Mouse (Mus musculus): ENCODE data around the gene Smyd4.
"Not testable (repeated sequence)": the region's sequence is repeated elsewhere in the genome, so short reads cannot be mapped to it uniquely, and the experiment has no call there.

Smyd4 gene

GRCm38 (mm10) chr11:75346556-75347187 lies 1.6 kb upstream of the Smyd4 start:
- no peak for DNase-seq

DNA sequence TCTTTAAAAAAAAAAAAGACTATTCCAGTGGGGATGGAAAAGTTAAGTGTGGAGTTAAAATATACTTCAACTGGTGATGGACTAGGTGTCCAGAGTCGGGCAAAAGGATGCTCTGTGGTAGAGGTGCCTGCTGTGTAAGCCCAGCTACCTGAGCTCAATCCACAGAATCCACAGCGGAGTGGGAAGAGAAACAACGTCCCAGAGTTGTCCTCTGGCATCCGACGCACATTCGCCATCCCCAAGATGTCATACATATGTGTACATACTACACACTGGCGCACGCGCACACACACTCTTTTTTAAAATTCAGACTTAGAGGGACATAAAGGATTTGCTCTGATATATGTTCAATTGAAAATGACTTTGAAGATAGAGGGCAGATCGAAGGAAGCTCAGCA lies 1.0 kb upstream of the Smyd4 start:
- no peak for DNase-seq

- DNase-seq, result no peak
Observed at GRCm38 (mm10) chr11:75347596-75347995, 637 bp upstream of the Smyd4 start.

DNA sequence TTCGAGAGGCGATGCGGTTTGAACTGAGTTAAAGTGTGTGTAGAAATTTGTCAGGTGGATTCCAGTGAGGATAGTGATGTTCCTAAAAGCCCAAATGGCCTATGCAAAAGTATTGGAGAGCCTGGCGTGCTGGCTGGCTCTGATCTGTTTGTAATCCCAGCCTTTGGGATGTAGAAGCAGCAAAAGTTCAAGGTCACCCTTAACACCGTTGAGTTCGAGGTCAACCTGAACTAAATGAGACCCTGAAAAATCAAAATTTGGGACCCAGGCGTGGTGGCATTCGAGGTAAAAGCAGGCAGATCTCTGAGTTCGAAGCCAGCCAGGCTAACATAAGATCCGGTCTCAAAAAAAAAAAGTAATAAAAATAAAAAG lies 643 bp downstream of the Smyd4 start:
- no peak for DNase-seq

GRCm38 (mm10) chr11:75351225-75351624 lies 3.0 kb downstream of the Smyd4 start:
- DNase-seq, result no peak

- no peak for DNase-seq
Observed at GRCm38 (mm10) chr11:75355475-75355874, 7.2 kb downstream of the Smyd4 start.

- DNase-seq, result no peak
Observed at GRCm38 (mm10) chr11:75377125-75377524, 28.9 kb downstream of the Smyd4 start.

- DNase-seq, result not testable (repeated sequence)
Observed at GRCm38 (mm10) chr11:75378786-75379185, 30.6 kb downstream of the Smyd4 start.

DNA sequence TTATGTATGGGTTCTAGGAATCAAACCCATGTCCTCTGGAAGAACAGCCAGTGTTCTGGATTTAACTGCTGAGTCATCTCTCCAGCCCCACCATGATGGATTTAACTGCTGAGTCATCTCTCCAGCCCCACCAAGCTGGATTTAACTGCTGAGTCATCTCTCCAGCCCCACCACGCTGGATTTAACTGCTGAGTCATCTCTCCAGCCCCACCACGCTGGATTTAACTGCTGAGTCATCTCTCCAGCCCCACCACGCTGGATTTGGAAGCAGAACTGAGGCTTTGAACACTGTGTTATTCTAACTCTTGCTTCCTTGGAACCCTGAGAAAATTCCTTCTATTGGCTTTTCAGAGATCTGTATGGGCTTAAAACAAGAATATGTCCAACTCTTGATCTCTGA lies 35.3 kb downstream of the Smyd4 start:
- DNase-seq, result not testable (repeated sequence)

DNA sequence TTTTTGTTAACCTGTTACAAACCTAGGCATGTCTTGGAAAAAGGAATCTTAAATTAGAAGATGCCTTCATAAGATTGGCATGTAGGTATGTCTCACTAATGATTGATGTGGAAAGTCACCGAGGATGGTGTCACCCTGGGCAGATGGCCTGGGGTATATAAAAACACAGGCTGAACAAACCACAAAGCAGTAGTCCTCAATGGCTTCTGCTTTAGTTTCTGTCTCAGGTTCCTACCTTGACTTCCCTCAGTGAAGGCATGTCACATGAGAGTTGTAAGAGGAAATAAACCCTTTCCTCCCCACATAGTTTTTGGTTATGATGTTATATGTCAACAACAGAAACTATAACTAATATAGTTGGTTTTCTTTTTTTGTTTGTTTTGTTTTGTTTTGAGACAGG lies 47.4 kb downstream of the Smyd4 start:
- no peak for DNase-seq

- no peak for DNase-seq
Observed at GRCm38 (mm10) chr11:75397452-75397851, 49.2 kb downstream of the Smyd4 start.

- peak; percentile 52 for DNase-seq
Observed at GRCm38 (mm10) chr11:75399411-75399841, 51.2 kb downstream of the Smyd4 start.

GRCm38 (mm10) chr11:75400099-75400498 lies 51.9 kb downstream of the Smyd4 start:
- DNase-seq, result peak; percentile 43

DNA sequence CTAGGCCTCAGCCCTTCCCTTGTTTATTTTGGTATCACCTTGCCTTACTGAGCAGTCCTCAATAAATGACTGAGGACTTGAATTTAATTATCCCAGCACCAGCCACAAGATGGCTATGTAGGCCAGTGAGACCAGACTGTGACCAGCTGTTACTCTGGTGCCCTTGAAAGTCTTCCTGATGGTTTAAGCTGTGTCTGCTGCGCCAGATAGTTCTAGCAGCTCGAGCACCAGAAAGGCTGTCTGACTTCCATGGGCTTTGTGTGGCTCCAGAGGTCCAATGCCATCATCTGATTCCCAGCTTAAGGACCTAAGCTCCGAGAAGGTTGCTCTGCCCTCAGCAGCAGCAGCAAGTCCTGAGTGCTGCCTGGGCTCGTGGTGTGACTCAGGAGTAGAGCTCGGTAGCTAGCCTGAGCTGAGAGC lies 54.0 kb downstream of the Smyd4 start:
- peak; percentile 25 for DNase-seq

- DNase-seq, result no peak
Observed at GRCm38 (mm10) chr11:75403301-75404052, 55.2 kb downstream of the Smyd4 start.

GRCm38 (mm10) chr11:75404801-75405200 lies 56.6 kb downstream of the Smyd4 start:
- peak; percentile 37 for DNase-seq

DNA sequence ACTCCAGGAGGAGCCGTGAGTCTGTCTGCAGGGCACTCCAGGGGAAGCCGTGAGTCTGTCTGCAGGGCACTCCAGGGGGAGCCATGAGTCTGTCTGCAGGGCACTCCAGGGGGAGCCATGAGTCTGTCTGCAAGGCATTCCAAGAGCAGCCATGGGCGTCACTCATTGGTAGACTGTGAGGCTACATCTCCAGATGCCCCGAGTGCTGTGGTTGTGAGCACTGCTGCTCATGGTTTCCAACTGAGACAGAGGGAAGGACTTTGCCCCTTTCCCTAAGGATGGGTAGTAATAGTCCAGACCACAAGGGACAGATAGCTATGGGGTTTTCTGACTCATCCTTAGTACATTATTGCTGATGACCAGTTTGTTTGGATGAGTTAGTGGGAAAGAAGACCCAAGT lies 57.9 kb downstream of the Smyd4 start:
- no peak for DNase-seq

DNA sequence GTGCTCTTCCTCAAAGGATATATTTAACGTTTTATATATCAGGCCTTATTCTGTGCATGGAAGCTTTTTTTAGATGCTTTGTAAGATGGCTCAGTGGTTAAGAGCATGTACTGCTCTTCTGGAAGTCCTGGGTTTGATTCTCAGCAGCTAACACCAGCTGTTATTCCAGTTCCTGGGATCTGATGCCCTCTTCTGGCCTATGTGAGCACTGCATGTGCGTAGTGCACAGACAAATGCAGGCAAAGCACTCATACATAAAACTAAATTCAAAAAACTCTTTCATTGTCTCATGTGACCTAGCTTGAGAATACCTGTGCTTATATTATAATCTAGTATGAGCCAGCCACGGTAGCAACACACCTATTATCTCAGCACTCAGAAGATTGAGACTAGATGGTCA lies 58.6 kb downstream of the Smyd4 start:
- no peak for DNase-seq

- DNase-seq, result no peak
Observed at GRCm38 (mm10) chr11:75409679-75410575, 61.7 kb downstream of the Smyd4 start.

DNA sequence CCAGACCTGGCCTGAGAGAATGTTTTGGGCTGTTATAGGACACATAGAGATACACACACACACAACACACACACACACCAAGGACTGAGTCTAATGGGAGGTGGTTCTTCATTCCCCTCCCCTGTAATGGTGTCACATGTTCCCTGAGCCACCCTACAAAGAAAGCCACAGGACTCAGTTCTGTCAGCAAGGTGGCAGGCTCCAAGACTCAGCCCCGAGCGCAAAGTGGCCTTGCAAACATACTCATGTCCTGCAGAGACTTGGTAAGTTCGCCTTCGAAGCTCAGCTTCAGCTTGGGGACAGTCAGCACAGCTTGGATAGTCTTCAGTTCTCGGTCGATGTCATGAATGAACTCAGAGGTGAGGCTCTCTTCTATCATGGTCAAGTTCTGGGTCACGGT lies 62.4 kb downstream of the Smyd4 start:
- no peak for DNase-seq

DNA sequence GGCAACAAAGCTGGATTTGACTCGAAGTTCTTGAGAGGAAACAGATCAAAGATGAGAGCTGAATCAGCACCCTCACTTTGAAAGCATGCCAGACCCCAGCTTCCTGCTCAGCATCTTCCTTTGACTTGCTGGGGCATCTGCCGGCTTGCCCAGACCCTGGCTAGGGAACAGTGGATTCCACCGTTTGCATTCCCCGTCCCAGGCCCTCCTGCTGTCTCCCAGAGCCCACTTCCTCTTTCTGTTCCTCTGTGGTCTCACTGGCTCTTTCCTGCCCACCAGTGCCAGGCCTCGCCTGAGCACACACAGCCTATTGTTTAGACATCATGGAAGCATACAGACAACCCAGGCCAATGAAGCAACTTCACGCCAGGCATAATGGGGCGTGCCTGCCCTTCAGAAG lies 66.9 kb downstream of the Smyd4 start:
- DNase-seq, result no peak

DNA sequence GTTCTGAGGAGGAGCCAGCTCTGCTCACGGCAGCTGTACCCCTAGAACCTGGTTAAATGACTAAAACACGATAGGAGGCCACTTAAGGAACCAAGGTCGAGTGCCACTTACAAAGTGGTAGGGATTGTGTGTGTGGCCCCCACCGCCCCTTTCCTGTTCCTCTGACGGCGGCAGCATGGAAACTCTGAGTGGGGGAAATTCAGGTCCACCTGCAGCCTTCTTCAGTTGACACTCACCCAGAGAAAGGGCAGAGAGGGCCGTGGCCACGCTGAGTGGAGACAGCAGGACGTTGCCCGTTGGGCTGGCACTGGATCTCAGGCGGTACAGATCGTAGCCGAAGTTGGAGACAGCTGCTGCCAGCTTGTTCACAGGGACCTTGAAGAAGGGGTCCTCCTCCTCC lies 67.8 kb downstream of the Smyd4 start:
- DNase-seq, result no peak

- DNase-seq, result no peak
Observed at GRCm38 (mm10) chr11:75420037-75420436, 71.8 kb downstream of the Smyd4 start.

Data from cerebellum, adult 11-12 months (tissue).